Mouse (Mus musculus): ENCODE data around the gene Becn1. TPM values are rescaled to one million over a fixed set of nuclear protein-coding genes. Genes with fewer than 3 reads are reported as not detected.

Becn1 gene
- polyA plus RNA-seq, 1 experiment from 2014 or later = 93.6 TPM

- Histone ChIP-seq H3K9me3 (replicated peaks; ENCODE audit: control insufficient read depth, low read length) (no peaks in the 10 kb centered on the region), H3K4me3 (ENCODE audit: low read depth, low read length) (no peak overlapping the region), H3K36me3 (ENCODE audit: control insufficient read depth, insufficient read depth) (no peaks in the 10 kb centered on the region), H3K4me2 (ENCODE audit: low read depth, low read length) (no peak overlapping the region), H3K9ac (ENCODE audit: low read depth, low read length) (no peak overlapping the region), H3K27me3 (ENCODE audit: control insufficient read depth, insufficient read depth, low read depth, low read length) (peaks cover 3% of the 10 kb centered on the region), H3K4me1 (ENCODE audit: control insufficient read depth, low read depth, low read length) (no peaks in the 10 kb centered on the region), H3K27ac (ENCODE audit: low read length) (no peak overlapping the region)
- no peak for ATAC-seq (ENCODE audit: low read depth)
- WGBS (ENCODE audit: insufficient replicate concordance) = 48% methylated on average over 5 of the region's 5 CpGs
Measured at GRCm38 (mm10) chr11:101238071-101238647, 63.9 kb downstream of the Becn1 start.

GRCm38 (mm10) chr11:101236782-101237181, 65.3 kb downstream of the Becn1 start:
- peaks cover 4% of the 10 kb centered on the region for H3K27me3 ChIP-seq (ENCODE audit: control insufficient read depth, insufficient read depth, low read depth, low read length)
- no peaks in the 10 kb centered on the region; the same call in 1 of the 2 replicates for H3K4me1 ChIP-seq (ENCODE audit: control insufficient read depth, low read depth, low read length)
- WGBS (ENCODE audit: insufficient replicate concordance) = 75% methylated on average over 5 of the region's 5 CpGs

More at GRCm38 (mm10) chr11:101236782-101237181, 65.3 kb downstream of the Becn1 start:
- Histone ChIP-seq H3K27ac (ENCODE audit: low read length) (no peak overlapping the region), H3K36me3 (ENCODE audit: control insufficient read depth, insufficient read depth) (no peaks in the 10 kb centered on the region), H3K9ac (ENCODE audit: low read depth, low read length) (no peak overlapping the region), H3K4me2 (ENCODE audit: low read depth, low read length) (no peak overlapping the region), H3K4me3 (ENCODE audit: low read depth, low read length) (no peak overlapping the region), H3K9me3 (replicated peaks; ENCODE audit: control insufficient read depth, low read length) (no peaks in the 10 kb centered on the region)
- no peak for ATAC-seq (ENCODE audit: low read depth)

Other genes starting within 250 kb of the Becn1 start
- 7.1 and 7.2 TPM in 2 replicates for gene Naglu, start 232.3 kb downstream of the Becn1 start, polyA plus RNA-seq (2015; fragmentation: Nextera tagmentation; extraction: Ambion mirVana)
- 0.28 and 0.30 TPM in 2 replicates for gene Hsd17b1, start 223.9 kb downstream of the Becn1 start, polyA plus RNA-seq (2015; fragmentation: Nextera tagmentation; extraction: Ambion mirVana)
- gene Coasy, start 219.7 kb downstream of the Becn1 start, polyA plus RNA-seq (2015; fragmentation: Nextera tagmentation; extraction: Ambion mirVana) = 20.1 and 20.5 TPM in 2 replicates
- gene Mlx, start 215.0 kb downstream of the Becn1 start, polyA plus RNA-seq (2015; fragmentation: Nextera tagmentation; extraction: Ambion mirVana) = 23.8 and 24.5 TPM in 2 replicates
- gene Psmc3ip, start 206.8 kb downstream of the Becn1 start, polyA plus RNA-seq (2015; fragmentation: Nextera tagmentation; extraction: Ambion mirVana) = 11.7 and 11.8 TPM in 2 replicates
- gene Retreg3, start 182.4 kb downstream of the Becn1 start, polyA plus RNA-seq (2015; fragmentation: Nextera tagmentation; extraction: Ambion mirVana) = 11.9 and 12.3 TPM in 2 replicates
- 34.3 and 36.6 TPM in 2 replicates for gene Tubg1, start 182.3 kb downstream of the Becn1 start, polyA plus RNA-seq (2015; fragmentation: Nextera tagmentation; extraction: Ambion mirVana)
- gene Tubg2, start 146.4 kb downstream of the Becn1 start, polyA plus RNA-seq (2015; fragmentation: Nextera tagmentation; extraction: Ambion mirVana) = 0.05 and 0.09 TPM in 2 replicates
- gene Cntnap1, start 131.8 kb downstream of the Becn1 start, polyA plus RNA-seq (2015; fragmentation: Nextera tagmentation; extraction: Ambion mirVana) = 0.11 and 0.17 TPM in 2 replicates
- 1.1 and 1.7 TPM in 2 replicates for gene Plekhh3, start 130.9 kb downstream of the Becn1 start, polyA plus RNA-seq (2015; fragmentation: Nextera tagmentation; extraction: Ambion mirVana)
- 0.05 and 0.08 TPM in 2 replicates for gene Ccr10, start 126.8 kb downstream of the Becn1 start, polyA plus RNA-seq (2015; fragmentation: Nextera tagmentation; extraction: Ambion mirVana)
- gene Ezh1, start 75.8 kb downstream of the Becn1 start, polyA plus RNA-seq (2015; fragmentation: Nextera tagmentation; extraction: Ambion mirVana) = 10.8 and 12.5 TPM in 2 replicates
- 20.8 and 21.8 TPM in 2 replicates for gene Ramp2, start 56.3 kb downstream of the Becn1 start, polyA plus RNA-seq (2015; fragmentation: Nextera tagmentation; extraction: Ambion mirVana)
- 72.2 and 75.2 TPM in 2 replicates for gene Vps25, start 48.6 kb downstream of the Becn1 start, polyA plus RNA-seq (2015; fragmentation: Nextera tagmentation; extraction: Ambion mirVana)
- 4.3 and 5.4 TPM in 2 replicates for gene Wnk4, start 41.7 kb downstream of the Becn1 start, polyA plus RNA-seq (2015; fragmentation: Nextera tagmentation; extraction: Ambion mirVana)
- 0.70 and 0.74 TPM in 2 replicates for gene Cntd1, start 23.3 kb downstream of the Becn1 start, polyA plus RNA-seq (2015; fragmentation: Nextera tagmentation; extraction: Ambion mirVana)
- 77.7 and 79.9 TPM in 2 replicates for gene Coa3, start 23.2 kb downstream of the Becn1 start, polyA plus RNA-seq (2015; fragmentation: Nextera tagmentation; extraction: Ambion mirVana)
- gene Psme3, start 13.9 kb upstream of the Becn1 start, polyA plus RNA-seq (2015; fragmentation: Nextera tagmentation; extraction: Ambion mirVana) = 162 and 170 TPM in 2 replicates
- 1.5 and 1.8 TPM in 2 replicates for gene Aoc2, start 22.8 kb upstream of the Becn1 start, polyA plus RNA-seq (2015; fragmentation: Nextera tagmentation; extraction: Ambion mirVana)
- gene Aoc3, start 28.3 kb upstream of the Becn1 start, polyA plus RNA-seq (2015; fragmentation: Nextera tagmentation; extraction: Ambion mirVana) = 0.05 TPM in 2 replicates
- 0.15 and 0.26 TPM in 2 replicates for gene G6pc, start 65.3 kb upstream of the Becn1 start, polyA plus RNA-seq (2015; fragmentation: Nextera tagmentation; extraction: Ambion mirVana)
- 31.0 and 35.3 TPM in 2 replicates for gene Aarsd1, start 115.3 kb upstream of the Becn1 start, polyA plus RNA-seq (2015; fragmentation: Nextera tagmentation; extraction: Ambion mirVana)
- 2.2 TPM in 2 replicates for gene Gm27029, start 122.5 kb upstream of the Becn1 start, polyA plus RNA-seq (2015; fragmentation: Nextera tagmentation; extraction: Ambion mirVana)
- 4.7 and 5.2 TPM in 2 replicates for gene Rundc1, start 122.8 kb upstream of the Becn1 start, polyA plus RNA-seq (2015; fragmentation: Nextera tagmentation; extraction: Ambion mirVana)
- 0.82 and 2.0 TPM in 2 replicates for gene Ptges3l, start 123.0 kb upstream of the Becn1 start, polyA plus RNA-seq (2015; fragmentation: Nextera tagmentation; extraction: Ambion mirVana)
- gene Rpl27, start 140.0 kb upstream of the Becn1 start, polyA plus RNA-seq (2015; fragmentation: Nextera tagmentation; extraction: Ambion mirVana) = 138 and 160 TPM in 2 replicates
- 22.4 and 26.5 TPM in 2 replicates for gene Ifi35, start 146.1 kb upstream of the Becn1 start, polyA plus RNA-seq (2015; fragmentation: Nextera tagmentation; extraction: Ambion mirVana)
- gene Rnd2, start 162.7 kb upstream of the Becn1 start, polyA plus RNA-seq (2015; fragmentation: Nextera tagmentation; extraction: Ambion mirVana) = 1.4 and 1.7 TPM in 2 replicates
- 10.2 and 12.3 TPM in 2 replicates for gene Vat1, start 163.9 kb upstream of the Becn1 start, polyA plus RNA-seq (2015; fragmentation: Nextera tagmentation; extraction: Ambion mirVana)
- gene Brca1, start 249.7 kb upstream of the Becn1 start, polyA plus RNA-seq (2015; fragmentation: Nextera tagmentation; extraction: Ambion mirVana) = 10.5 and 11.3 TPM in 2 replicates
- 46.9 and 52.5 TPM in 2 replicates for gene Nbr1, start 249.9 kb upstream of the Becn1 start, polyA plus RNA-seq (2015; fragmentation: Nextera tagmentation; extraction: Ambion mirVana)

Measured in liver, embryonic 16.5 days (tissue).